Mouse (Mus musculus): ENCODE measurements around the gene Gm4553. TPM values are rescaled to one million over a fixed set of nuclear protein-coding genes. Genes with fewer than 3 reads are reported as not detected.
"Not testable (repeated sequence)": the region's sequence is repeated elsewhere in the genome, so short reads cannot be mapped to it uniquely, and the experiment has no call there.

Gm4553 gene
- polyA plus RNA-seq, 1 experiment from 2014 or later: not detected

- H3K4me1 ChIP-seq (ENCODE audit: control insufficient read depth in 2 of 2, insufficient read depth in 2 of 2, low read length in 2 of 2): no peaks in the 10 kb centered on the region
- H3K4me3 ChIP-seq (ENCODE audit: control insufficient read depth in 1 of 2, insufficient read depth in 1 of 2, low read depth in 1 of 2, low read length in 2 of 2): no peak overlapping the region
- H3K27me3 ChIP-seq (ENCODE audit: control insufficient read depth, insufficient read depth, low read length): 0 out of 2 replicates have a peak, but pooled peaks cover 2% of the 10 kb centered on the region
- WGBS: 65% methylated on average over 2 of the region's 2 CpGs
- no peaks in the 10 kb centered on the region for H3K36me3 ChIP-seq (ENCODE audit: control insufficient read depth, insufficient read depth, low read length)
- no peaks in the 10 kb centered on the region for H3K9me3 ChIP-seq (ENCODE audit: control insufficient read depth, low read length)
- no peak overlapping the region for H3K9ac ChIP-seq (ENCODE audit: low read length)
- ATAC-seq (ENCODE audit: insufficient number of reproducible peaks, insufficient read depth, low FRiP score, low read depth): no peak
- H3K4me2 ChIP-seq (ENCODE audit: low read length): no peak overlapping the region
- H3K27ac ChIP-seq (replicated peaks in 1 of 2; ENCODE audit: control insufficient read depth in 1 of 2, insufficient read depth in 1 of 2, low read depth in 2 of 2, low read length in 2 of 2): no peak overlapping the region
Observed at GRCm38 (mm10) chr7:142188156-142188555, 22.6 kb upstream of the Gm4553 start.

- no peak overlapping the region for H3K9ac ChIP-seq (ENCODE audit: low read length)
- 29% methylated on average over 1 of the region's 1 CpGs for WGBS
Observed at GRCm38 (mm10) chr7:142181021-142181420, 15.5 kb upstream of the Gm4553 start.

GRCm38 (mm10) chr7:142178685-142179084, 13.1 kb upstream of the Gm4553 start:
- H3K27me3 ChIP-seq (ENCODE audit: control insufficient read depth, insufficient read depth, low read length): no peaks in the 10 kb centered on the region
- no peaks in the 10 kb centered on the region for H3K9me3 ChIP-seq (ENCODE audit: control insufficient read depth, low read length)
- 63% methylated on average over 1 of the region's 1 CpGs for WGBS

More at GRCm38 (mm10) chr7:142181021-142181420, 15.5 kb upstream of the Gm4553 start:
- Histone ChIP-seq H3K4me3 (ENCODE audit: control insufficient read depth in 1 of 2, insufficient read depth in 1 of 2, low read depth in 1 of 2, low read length in 2 of 2) (no peak overlapping the region), H3K27me3 (ENCODE audit: control insufficient read depth, insufficient read depth, low read length) (no peaks in the 10 kb centered on the region), H3K27ac (replicated peaks in 1 of 2; ENCODE audit: control insufficient read depth in 1 of 2, insufficient read depth in 1 of 2, low read depth in 2 of 2, low read length in 2 of 2) (no peak overlapping the region), H3K36me3 (ENCODE audit: control insufficient read depth, insufficient read depth, low read length) (no peaks in the 10 kb centered on the region), H3K9me3 (ENCODE audit: control insufficient read depth, low read length) (no peaks in the 10 kb centered on the region), H3K4me1 (ENCODE audit: control insufficient read depth in 2 of 2, insufficient read depth in 2 of 2, low read length in 2 of 2) (no peaks in the 10 kb centered on the region), H3K4me2 (ENCODE audit: low read length) (no peak overlapping the region)
- ATAC-seq (ENCODE audit: insufficient number of reproducible peaks, insufficient read depth, low FRiP score, low read depth): no peak

GRCm38 (mm10) chr7:142175905-142176304, 10.4 kb upstream of the Gm4553 start, which contains the start of gene Krtap5-2:
Gene Krtap5-2 (minus strand): TSS chr7:142176005.
- not testable (repeated sequence) for H3K36me3 ChIP-seq (ENCODE audit: control insufficient read depth, insufficient read depth, low read length); H3K27me3 ChIP-seq (ENCODE audit: control insufficient read depth, insufficient read depth, low read length); H3K4me3 ChIP-seq (ENCODE audit: control insufficient read depth in 1 of 2, insufficient read depth in 1 of 2, low read depth in 1 of 2, low read length in 2 of 2); H3K27ac ChIP-seq (replicated peaks in 1 of 2; ENCODE audit: control insufficient read depth in 1 of 2, insufficient read depth in 1 of 2, low read depth in 2 of 2, low read length in 2 of 2); ATAC-seq (ENCODE audit: insufficient number of reproducible peaks, insufficient read depth, low FRiP score, low read depth); H3K4me2 ChIP-seq (ENCODE audit: low read length); H3K9ac ChIP-seq (ENCODE audit: low read length); H3K9me3 ChIP-seq (ENCODE audit: control insufficient read depth, low read length); H3K4me1 ChIP-seq (ENCODE audit: control insufficient read depth in 2 of 2, insufficient read depth in 2 of 2, low read length in 2 of 2)

More at GRCm38 (mm10) chr7:142178685-142179084, 13.1 kb upstream of the Gm4553 start:
- ATAC-seq (ENCODE audit: insufficient number of reproducible peaks, insufficient read depth, low FRiP score, low read depth): no peak
- Histone ChIP-seq H3K4me2 (ENCODE audit: low read length) (no peak overlapping the region), H3K9ac (ENCODE audit: low read length) (no peak overlapping the region), H3K4me1 (ENCODE audit: control insufficient read depth in 2 of 2, insufficient read depth in 2 of 2, low read length in 2 of 2) (no peaks in the 10 kb centered on the region), H3K27ac (replicated peaks in 1 of 2; ENCODE audit: control insufficient read depth in 1 of 2, insufficient read depth in 1 of 2, low read depth in 2 of 2, low read length in 2 of 2) (no peak overlapping the region), H3K4me3 (ENCODE audit: control insufficient read depth in 1 of 2, insufficient read depth in 1 of 2, low read depth in 1 of 2, low read length in 2 of 2) (no peak overlapping the region), H3K36me3 (ENCODE audit: control insufficient read depth, insufficient read depth, low read length) (no peaks in the 10 kb centered on the region)

GRCm38 (mm10) chr7:142169836-142170235, 4.3 kb upstream of the Gm4553 start:
- Histone ChIP-seq H3K9ac (ENCODE audit: low read length) (no peak overlapping the region), H3K9me3 (ENCODE audit: control insufficient read depth, low read length) (no peaks in the 10 kb centered on the region), H3K4me2 (ENCODE audit: low read length) (no peak overlapping the region), H3K36me3 (ENCODE audit: control insufficient read depth, insufficient read depth, low read length) (no peaks in the 10 kb centered on the region), H3K27ac (replicated peaks in 1 of 2; ENCODE audit: control insufficient read depth in 1 of 2, insufficient read depth in 1 of 2, low read depth in 2 of 2, low read length in 2 of 2) (no peak overlapping the region), H3K4me1 (ENCODE audit: control insufficient read depth in 2 of 2, insufficient read depth in 2 of 2, low read length in 2 of 2) (no peaks in the 10 kb centered on the region), H3K4me3 (ENCODE audit: control insufficient read depth in 1 of 2, insufficient read depth in 1 of 2, low read depth in 1 of 2, low read length in 2 of 2) (no peak overlapping the region), H3K27me3 (ENCODE audit: control insufficient read depth, insufficient read depth, low read length) (peaks cover 4% of the 10 kb centered on the region; the same call in 1 of the 2 replicates)
- WGBS: 46% methylated on average over 3 of the region's 3 CpGs
- no peak for ATAC-seq (ENCODE audit: insufficient number of reproducible peaks, insufficient read depth, low FRiP score, low read depth)

GRCm38 (mm10) chr7:142159366-142159765, 6.2 kb downstream of the Gm4553 start:
- ATAC-seq (ENCODE audit: insufficient number of reproducible peaks, insufficient read depth, low FRiP score, low read depth): no peak
- 80% methylated on average over 3 of the region's 3 CpGs for WGBS
- no peaks in the 10 kb centered on the region for H3K4me1 ChIP-seq (ENCODE audit: control insufficient read depth in 2 of 2, insufficient read depth in 2 of 2, low read length in 2 of 2)
- no peaks in the 10 kb centered on the region; the same call in 1 of the 2 replicates for H3K27me3 ChIP-seq (ENCODE audit: control insufficient read depth, insufficient read depth, low read length)
- no peak overlapping the region for H3K4me2 ChIP-seq (ENCODE audit: low read length)
- no peak overlapping the region for H3K4me3 ChIP-seq (ENCODE audit: control insufficient read depth in 1 of 2, insufficient read depth in 1 of 2, low read depth in 1 of 2, low read length in 2 of 2)
- H3K9ac ChIP-seq (ENCODE audit: low read length): no peak overlapping the region
- no peaks in the 10 kb centered on the region for H3K9me3 ChIP-seq (ENCODE audit: control insufficient read depth, low read length)
- H3K27ac ChIP-seq (replicated peaks in 1 of 2; ENCODE audit: control insufficient read depth in 1 of 2, insufficient read depth in 1 of 2, low read depth in 2 of 2, low read length in 2 of 2): no peak overlapping the region
- no peaks in the 10 kb centered on the region for H3K36me3 ChIP-seq (ENCODE audit: control insufficient read depth, insufficient read depth, low read length)

GRCm38 (mm10) chr7:142157013-142157412, 8.5 kb downstream of the Gm4553 start, which contains the start of gene Gm29735:
Gene Gm29735 (minus strand): TSS chr7:142157113.
- not testable (repeated sequence) for H3K4me3 ChIP-seq (ENCODE audit: control insufficient read depth in 1 of 2, insufficient read depth in 1 of 2, low read depth in 1 of 2, low read length in 2 of 2); H3K27me3 ChIP-seq (ENCODE audit: control insufficient read depth, insufficient read depth, low read length); H3K9me3 ChIP-seq (ENCODE audit: control insufficient read depth, low read length); H3K9ac ChIP-seq (ENCODE audit: low read length); H3K27ac ChIP-seq (replicated peaks in 1 of 2; ENCODE audit: control insufficient read depth in 1 of 2, insufficient read depth in 1 of 2, low read depth in 2 of 2, low read length in 2 of 2); H3K4me1 ChIP-seq (ENCODE audit: control insufficient read depth in 2 of 2, insufficient read depth in 2 of 2, low read length in 2 of 2); H3K4me2 ChIP-seq (ENCODE audit: low read length); ATAC-seq (ENCODE audit: insufficient number of reproducible peaks, insufficient read depth, low FRiP score, low read depth); H3K36me3 ChIP-seq (ENCODE audit: control insufficient read depth, insufficient read depth, low read length)
- 36% methylated on average over 2 of the region's 2 CpGs for WGBS

- Histone ChIP-seq H3K36me3 (ENCODE audit: control insufficient read depth, insufficient read depth, low read length) (no peaks in the 10 kb centered on the region), H3K27ac (replicated peaks in 1 of 2; ENCODE audit: control insufficient read depth in 1 of 2, insufficient read depth in 1 of 2, low read depth in 2 of 2, low read length in 2 of 2) (no peak overlapping the region), H3K9ac (ENCODE audit: low read length) (no peak overlapping the region), H3K27me3 (ENCODE audit: control insufficient read depth, insufficient read depth, low read length) (no peaks in the 10 kb centered on the region), H3K4me3 (ENCODE audit: control insufficient read depth in 1 of 2, insufficient read depth in 1 of 2, low read depth in 1 of 2, low read length in 2 of 2) (no peak overlapping the region), H3K4me1 (ENCODE audit: control insufficient read depth in 2 of 2, insufficient read depth in 2 of 2, low read length in 2 of 2) (no peaks in the 10 kb centered on the region), H3K9me3 (ENCODE audit: control insufficient read depth, low read length) (no peaks in the 10 kb centered on the region), H3K4me2 (ENCODE audit: low read length) (no peak overlapping the region)
- no peak for ATAC-seq (ENCODE audit: insufficient number of reproducible peaks, insufficient read depth, low FRiP score, low read depth)
- WGBS: 44% methylated on average over 1 of the region's 1 CpGs
Observed at GRCm38 (mm10) chr7:142155308-142155707, 10.2 kb downstream of the Gm4553 start.
